Mouse (Mus musculus) midbrain, embryonic 11.5 days (tissue): ENCODE measurements around the gene Wwox. TPM values are rescaled to one million over a fixed set of nuclear protein-coding genes. Genes with fewer than 3 reads are reported as not detected.

ENCODE experiments used
- ATAC-seq: fragments of 200-750 bp; cut with Nextera tagmentation; 2 replicates; pipeline ENCODE4 v1.8.0; 2017; ENCODE audit warnings: moderate TSS enrichment, moderate library complexity; ENCODE audit not compliant: low FRiP score
- DNase-seq: peaks from one replicate; pipeline ENCODE4 v3.0.0; 2015; ENCODE audit warnings: low spot score; ENCODE audit errors: missing footprints
- H3K27ac ChIP-seq: fragments of 300-500 bp; sonication (generic); 2 replicates; pipeline ENCODE4 v1.5.1; 2014; ENCODE audit warnings: low read depth, low read length
- H3K27me3 ChIP-seq: fragments of 300-500 bp; sonication (generic); 2 replicates; pipeline ENCODE4 v1.6.1; 2014; ENCODE audit warnings: mild to moderate bottlenecking, low read length, moderate library complexity, mixed read lengths; ENCODE audit not compliant: control insufficient read depth, insufficient read depth
- H3K36me3 ChIP-seq: fragments of 300-500 bp; sonication (generic); 2 replicates; pipeline ENCODE4 v1.6.1; 2014; ENCODE audit warnings: mild to moderate bottlenecking, low read length, moderate library complexity, mixed read lengths; ENCODE audit not compliant: control insufficient read depth, insufficient read depth
- H3K4me1 ChIP-seq: fragments of 300-500 bp; sonication (generic); 2 replicates; pipeline ENCODE4 v1.6.1; 2014; ENCODE audit warnings: low read length; ENCODE audit not compliant: control insufficient read depth, insufficient read depth
- H3K4me2 ChIP-seq: fragments of 300-500 bp; sonication (generic); 2 replicates; pipeline ENCODE4 v1.6.1; 2014; ENCODE audit warnings: mild to moderate bottlenecking, moderate library complexity
- H3K4me3 ChIP-seq: fragments of 300-500 bp; sonication (generic); 2 replicates; pipeline ENCODE4 v1.5.1; 2014; ENCODE audit warnings: low read depth, low read length
- H3K9ac ChIP-seq: fragments of 300-500 bp; sonication (generic); 2 replicates; pipeline ENCODE4 v1.6.1; 2014; ENCODE audit warnings: low read length
- H3K9me3 ChIP-seq: fragments of 300-500 bp; sonication (generic); 2 replicates; pipeline ENCODE4 v1.6.1; 2016; ENCODE audit warnings: low read length; ENCODE audit not compliant: control insufficient read depth
- WGBS: fragments of 180-500 bp; shearing (Covaris S2); extraction: QIAGEN DNeasy Blood & Tissue Kit; methylation state at CpG from one replicate; pipeline ENCODE4 v1.1.7; 2014; 5-methylcytosine and 5-hydroxymethylcytosine counted together
- polyA plus RNA-seq: library from polyadenylated mRNA; unstranded; fragments of >200 nt; fragmentation: Nextera tagmentation; extraction: Ambion mirVana; gene quantifications from 2 replicates; pipeline ENCODE4 v1.2.1, GENCODE M21; 2014

The Wwox gene
- polyA plus RNA-seq, 1 experiment from 2014 or later, result 12.1 TPM

DNA sequence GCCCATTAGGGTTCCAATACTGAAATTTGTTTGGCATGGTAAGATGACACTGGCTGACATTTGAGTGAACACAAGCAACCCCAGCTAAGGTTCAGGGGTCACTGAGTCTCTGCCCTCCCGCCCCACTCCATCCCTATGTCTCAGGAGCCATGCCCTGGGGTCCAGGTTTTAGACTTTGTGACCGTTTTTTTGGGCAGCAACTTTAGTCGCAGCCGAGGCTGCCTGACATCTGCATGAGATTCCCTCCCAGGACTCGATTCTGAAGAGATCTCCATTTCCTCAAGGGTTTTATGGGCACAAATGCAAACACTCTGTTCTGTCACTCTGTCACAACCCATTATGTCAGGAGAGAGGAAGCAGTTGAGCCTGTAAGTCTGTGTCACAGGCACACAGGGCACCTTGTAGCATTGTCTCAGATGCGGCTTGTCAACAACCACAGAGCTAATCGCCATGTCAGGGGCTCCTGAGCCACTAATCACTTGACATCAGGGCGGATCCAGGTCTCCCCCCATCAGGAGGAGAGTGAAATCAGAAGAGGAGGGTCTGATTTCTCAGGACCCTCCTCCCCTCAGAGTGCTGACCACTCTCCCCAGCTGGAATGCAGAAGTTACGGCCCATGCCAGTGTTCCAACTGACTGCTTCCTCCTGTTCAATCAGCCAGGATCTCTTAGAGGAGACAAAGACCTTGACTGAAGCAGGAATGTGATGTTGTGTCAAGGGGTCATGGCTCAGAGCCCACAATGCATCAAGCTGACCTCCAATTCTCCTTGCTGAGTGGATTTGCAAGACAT lies 704.3 kb downstream of the Wwox start:
- 22% methylated on average over 9 of the region's 9 CpGs for WGBS
- Histone ChIP-seq H3K4me3 (no peak overlapping the region), H3K9ac (no peak overlapping the region), H3K27ac (no peak overlapping the region), H3K4me1 (peaks cover 14% of the 10 kb centered on the region), H3K9me3 (no peaks in the 10 kb centered on the region), H3K27me3 (peaks cover 3% of the 10 kb centered on the region; the same call in 1 of the 2 replicates), H3K4me2 (no peak overlapping the region), H3K36me3 (no peaks in the 10 kb centered on the region)
- peak; percentile 77 for ATAC-seq
- DNase-seq, result peak; percentile 91

DNA sequence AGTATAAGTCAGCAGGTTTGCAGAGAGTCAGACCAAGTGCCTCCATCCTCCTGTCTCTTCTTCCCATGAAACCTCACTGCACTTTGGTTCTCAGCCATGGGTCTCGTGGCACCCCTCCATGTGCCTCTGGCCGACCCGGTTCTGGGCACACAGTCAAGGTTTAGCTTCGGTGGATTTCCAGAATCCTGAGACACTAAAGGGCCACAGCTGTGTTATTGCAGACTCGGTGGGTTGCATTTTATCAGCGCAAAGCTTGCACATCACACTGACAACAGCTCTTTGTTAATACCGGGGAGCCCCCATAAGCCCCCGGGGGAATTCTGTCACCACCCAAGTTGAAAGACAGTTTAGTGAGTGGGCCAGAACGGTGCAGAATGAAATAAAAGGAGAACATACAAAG lies 707.6 kb downstream of the Wwox start:
- 61% methylated on average over 9 of the region's 9 CpGs for WGBS
- DNase-seq (no peak), ATAC-seq (no peak)
- no peak overlapping the region for H3K27ac ChIP-seq
- no peaks in the 10 kb centered on the region for H3K36me3 ChIP-seq
- H3K4me2 ChIP-seq, result no peak overlapping the region
- H3K27me3 ChIP-seq, result peaks cover 3% of the 10 kb centered on the region; the same call in 1 of the 2 replicates
- H3K4me1 ChIP-seq, result peaks cover 15% of the 10 kb centered on the region
- no peak overlapping the region for H3K4me3 ChIP-seq
- no peaks in the 10 kb centered on the region for H3K9me3 ChIP-seq
- H3K9ac ChIP-seq, result no peak overlapping the region

DNA sequence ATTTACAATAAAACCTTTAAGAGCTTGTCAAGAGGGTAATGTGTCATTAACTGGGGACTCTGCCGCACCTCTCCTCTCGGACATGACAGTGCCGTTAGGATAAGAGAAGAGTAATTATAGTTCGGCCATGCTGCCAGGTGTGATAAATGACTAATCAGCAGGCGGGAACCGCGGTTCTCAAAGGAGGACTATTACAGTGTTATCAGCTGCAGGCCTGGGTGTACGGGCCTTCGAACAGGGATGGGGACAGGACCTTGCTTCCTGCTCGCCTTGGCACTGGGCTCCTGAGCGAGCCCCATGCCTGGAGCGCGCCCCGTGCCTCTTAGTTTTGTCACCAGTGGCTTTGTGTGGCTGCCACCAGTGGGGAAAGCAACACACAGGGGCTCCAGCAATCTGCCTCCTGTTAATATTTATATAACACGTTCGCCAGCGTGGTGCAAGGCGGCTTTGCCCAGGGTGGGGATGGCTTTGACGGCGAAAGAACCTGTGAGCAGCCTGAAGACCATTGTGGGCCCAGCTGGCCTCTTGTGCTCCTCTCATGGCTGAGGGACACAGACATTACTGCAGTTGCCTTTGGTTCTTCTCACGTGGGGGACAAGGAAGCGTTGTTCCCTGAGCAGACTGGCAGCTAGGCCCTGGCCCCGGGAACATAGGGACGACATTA lies 711.1 kb downstream of the Wwox start:
- H3K9me3 ChIP-seq, result no peaks in the 10 kb centered on the region
- peak; percentile 49; the same call in 1 of the 2 replicates for ATAC-seq
- peaks cover 3% of the 10 kb centered on the region; the same call in 1 of the 2 replicates for H3K27me3 ChIP-seq
- H3K9ac ChIP-seq, result no peak overlapping the region
- no peak overlapping the region for H3K4me2 ChIP-seq
- no peak overlapping the region for H3K27ac ChIP-seq
- DNase-seq, result no peak
- H3K36me3 ChIP-seq, result no peaks in the 10 kb centered on the region
- H3K4me1 ChIP-seq, result peaks cover 4% of the 10 kb centered on the region
- 81% methylated on average over 24 of the region's 24 CpGs for WGBS
- no peak overlapping the region for H3K4me3 ChIP-seq

DNA sequence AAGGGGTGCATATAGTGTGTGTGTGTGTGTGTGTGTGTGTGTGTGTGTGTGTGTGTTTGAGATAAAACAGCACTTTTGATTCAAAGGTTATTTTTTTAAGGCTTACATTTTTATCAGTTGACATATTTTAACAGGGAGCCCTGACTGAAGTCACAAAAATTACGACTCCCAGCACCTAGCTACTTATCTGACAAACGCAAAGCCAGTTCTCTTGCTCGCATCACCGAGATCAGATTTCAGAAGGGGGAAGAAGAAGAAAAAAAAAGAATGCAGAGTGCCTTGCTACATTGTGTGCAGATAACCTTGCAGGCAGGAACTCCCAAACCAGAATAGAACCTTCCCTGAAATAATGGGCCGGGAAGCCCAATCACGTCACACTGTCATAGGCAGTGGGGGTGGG lies 712.0 kb downstream of the Wwox start:
- H3K4me3 ChIP-seq, result no peak overlapping the region
- 19% methylated on average over 6 of the region's 6 CpGs for WGBS
- H3K36me3 ChIP-seq, result no peaks in the 10 kb centered on the region
- peaks cover under 1% of the 10 kb centered on the region; the same call in 1 of the 2 replicates for H3K27me3 ChIP-seq
- no peak overlapping the region for H3K27ac ChIP-seq
- H3K9me3 ChIP-seq, result no peaks in the 10 kb centered on the region
- H3K9ac ChIP-seq, result no peak overlapping the region
- DNase-seq (no peak), ATAC-seq (no peak)
- no peak overlapping the region for H3K4me2 ChIP-seq
- peaks cover 4% of the 10 kb centered on the region for H3K4me1 ChIP-seq

DNA sequence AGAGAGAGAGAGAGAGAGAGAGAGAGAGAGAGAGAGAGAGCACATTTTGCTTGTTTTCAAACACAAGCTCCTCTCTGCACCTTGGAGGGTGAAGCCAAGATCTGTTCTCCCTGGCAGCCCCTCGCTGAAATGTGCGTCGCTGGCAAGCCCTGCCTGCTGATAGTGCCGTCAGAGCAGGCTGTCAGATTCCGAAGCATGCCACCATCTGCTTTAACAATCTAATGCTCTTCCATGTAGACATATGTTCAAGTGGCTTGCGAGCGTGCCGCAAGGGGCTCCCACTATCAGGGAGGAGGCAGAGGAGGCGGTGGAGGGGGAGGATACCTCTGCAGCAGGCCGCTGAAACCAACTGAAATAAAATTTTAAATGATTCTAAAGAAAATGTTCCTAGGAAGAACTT lies 714.6 kb downstream of the Wwox start:
- no peak for DNase-seq
- Histone ChIP-seq H3K27me3 (no peaks in the 10 kb centered on the region; the same call in 1 of the 2 replicates), H3K4me3 (no peak overlapping the region), H3K9me3 (no peaks in the 10 kb centered on the region), H3K27ac (no peak overlapping the region), H3K4me2 (no peak overlapping the region), H3K4me1 (peaks cover 18% of the 10 kb centered on the region), H3K36me3 (no peaks in the 10 kb centered on the region), H3K9ac (no peak overlapping the region)
- no peak for ATAC-seq
- WGBS, result 68% methylated on average over 10 of the region's 10 CpGs

DNA sequence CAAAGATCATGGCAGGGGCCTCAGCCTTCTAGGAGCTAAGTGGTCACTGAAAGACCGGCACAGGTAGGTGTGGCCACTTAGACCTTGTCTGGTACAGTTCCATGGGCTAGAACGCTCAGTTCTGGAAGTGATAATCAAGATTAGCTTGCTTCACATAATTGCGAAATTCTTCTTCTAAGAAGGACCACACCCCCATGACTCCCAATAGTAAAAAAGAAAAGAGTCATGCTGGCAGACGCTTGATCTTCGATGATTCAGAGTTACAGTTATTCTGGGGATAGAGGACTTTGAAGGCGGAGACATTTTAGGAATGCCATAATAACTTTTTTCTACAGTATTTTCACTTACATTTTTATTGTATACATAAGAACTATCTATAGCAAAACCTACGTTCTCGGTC lies 716.7 kb downstream of the Wwox start:
- ATAC-seq (no peak), DNase-seq (no peak)
- Histone ChIP-seq H3K36me3 (no peaks in the 10 kb centered on the region), H3K4me1 (peaks cover 23% of the 10 kb centered on the region), H3K27ac (no peak overlapping the region), H3K9me3 (no peaks in the 10 kb centered on the region), H3K4me3 (no peak overlapping the region), H3K27me3 (no peaks in the 10 kb centered on the region; the same call in 1 of the 2 replicates), H3K9ac (no peak overlapping the region), H3K4me2 (no peak overlapping the region)
- 93% methylated on average over 8 of the region's 8 CpGs for WGBS

DNA sequence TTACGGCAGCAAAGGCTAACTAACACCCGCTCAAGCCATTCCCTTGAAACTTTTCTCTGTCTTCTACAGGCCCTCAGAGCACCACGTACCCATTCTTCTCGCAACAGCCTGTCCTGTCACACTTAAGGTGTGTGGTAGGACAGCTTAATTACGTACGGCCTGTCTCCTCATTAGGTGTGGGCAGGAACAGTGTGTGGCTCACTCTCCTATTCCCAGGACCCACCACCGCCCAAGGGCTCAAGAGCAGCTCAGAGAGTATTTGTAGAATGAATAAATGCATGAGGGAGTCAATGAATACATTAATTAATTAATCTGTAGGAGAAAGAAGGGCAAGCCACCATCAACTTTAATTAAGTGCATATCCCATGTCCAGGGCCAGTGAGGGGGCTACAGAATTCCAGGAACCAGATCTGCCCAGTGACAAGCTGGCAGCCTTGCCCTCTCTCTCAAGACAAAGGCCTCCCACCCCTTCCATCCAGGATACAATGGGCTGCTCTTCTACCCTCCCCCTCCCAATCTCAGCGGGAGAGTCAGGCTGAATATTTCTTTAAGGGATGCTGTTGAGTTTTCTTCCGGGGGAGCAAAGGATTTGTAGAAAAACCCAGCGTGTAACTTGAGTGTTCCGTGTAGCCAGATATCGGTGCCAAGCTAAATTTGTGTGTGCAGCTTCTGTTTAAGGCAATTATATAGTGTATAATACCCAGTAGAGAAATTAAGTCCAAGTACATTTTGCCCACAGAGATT lies 718.7 kb downstream of the Wwox start:
- Histone ChIP-seq H3K36me3 (no peaks in the 10 kb centered on the region), H3K27ac (peak overlapping the region; percentile 25), H3K4me3 (no peak overlapping the region), H3K4me1 (peaks cover 20% of the 10 kb centered on the region), H3K9ac (no peak overlapping the region), H3K9me3 (no peaks in the 10 kb centered on the region), H3K27me3 (no peaks in the 10 kb centered on the region; the same call in none of the 2 replicates), H3K4me2 (peak overlapping the region; percentile 37)
- ATAC-seq, result peak; percentile 94
- 25% methylated on average over 12 of the region's 12 CpGs for WGBS
- DNase-seq, result no peak

DNA sequence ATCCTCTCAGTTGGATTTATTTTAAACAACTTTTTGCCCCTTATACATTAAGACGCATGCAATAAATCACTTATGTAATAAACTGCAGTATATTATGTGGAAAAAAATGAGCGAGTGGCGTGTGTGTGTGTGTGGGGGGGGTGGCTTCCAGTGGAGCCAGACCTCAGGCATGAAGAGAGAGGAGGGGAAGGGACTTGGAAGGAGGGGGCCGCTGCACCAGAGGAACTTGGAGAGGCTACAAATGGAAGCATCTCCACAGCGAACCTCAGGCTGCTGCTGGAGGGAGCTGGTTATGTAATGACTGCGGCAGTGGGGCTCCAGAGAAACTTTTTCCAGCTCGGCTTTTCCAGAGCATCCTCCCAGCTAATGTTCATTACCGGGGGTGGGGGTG lies 719.3 kb downstream of the Wwox start:
- H3K4me3 ChIP-seq, result peak overlapping the region; percentile 13; the same call in 1 of the 2 replicates
- H3K9ac ChIP-seq, result no peak overlapping the region; the same call in 1 of the 2 replicates
- WGBS, result 4% methylated on average over 8 of the region's 8 CpGs
- peak overlapping the region; percentile 37 for H3K4me2 ChIP-seq
- peaks cover 20% of the 10 kb centered on the region for H3K4me1 ChIP-seq
- DNase-seq (peak; percentile 95), ATAC-seq (peak; percentile 62)
- H3K36me3 ChIP-seq, result no peaks in the 10 kb centered on the region
- no peaks in the 10 kb centered on the region; the same call in none of the 2 replicates for H3K27me3 ChIP-seq
- peak overlapping the region; percentile 25; the same call in 1 of the 2 replicates for H3K27ac ChIP-seq
- H3K9me3 ChIP-seq, result no peaks in the 10 kb centered on the region
